Mouse (Mus musculus) CH12.LX (cell line): ENCODE measurements around the gene Snx4. TPM values are rescaled to one million over a fixed set of nuclear protein-coding genes. Genes with fewer than 3 reads are reported as not detected.

Experiments
- DNase-seq: peaks from one replicate; pipeline ENCODE4 v3.0.0-alpha.2; 2013; ENCODE audit errors: extremely low read depth
- H3K27ac ChIP-seq: 2 replicates; pipeline ENCODE4 v1.5.1; 2012; ENCODE audit warnings: low read depth, mild to moderate bottlenecking, control low read depth, moderate library complexity; ENCODE audit not compliant: insufficient read depth
- H3K27me3 ChIP-seq: replicated peaks from 2 replicates; pipeline ENCODE3; 2012; ENCODE audit warnings: inconsistent platforms
- H3K36me3 ChIP-seq, 2 experiments: replicated peaks in 1 of 2; 2 replicates each; pipeline versions ENCODE3 to v1.6.1; 2012; ENCODE audit warnings: inconsistent platforms in 1 of 2, low read length in 1 of 2, mild to moderate bottlenecking in 1 of 2, mixed read lengths in 1 of 2, moderate library complexity in 1 of 2; ENCODE audit not compliant: control insufficient read depth in 1 of 2, insufficient read depth in 1 of 2
- H3K4me1 ChIP-seq, 2 experiments: 2 replicates each; pipeline ENCODE4 v1.6.1; 2012; ENCODE audit warnings: inconsistent platforms in 1 of 2, moderate library complexity in 1 of 2; ENCODE audit not compliant: insufficient read depth in 2 of 2, control insufficient read depth in 1 of 2
- H3K4me2 ChIP-seq: 2 replicates; pipeline ENCODE4 v1.6.1; 2012; ENCODE audit warnings: low read depth, mild to moderate bottlenecking, control low read depth; ENCODE audit not compliant: poor library complexity, insufficient read depth, severe bottlenecking
- H3K4me3 ChIP-seq, 3 experiments: fragments of 150-350 bp in 1 of 3; sonication (generic) in 1 of 3; replicated peaks in 1 of 3; 2 replicates each; pipeline versions ENCODE3 to v1.5.1; 2011 to 2012; ENCODE audit warnings: low read depth in 2 of 3, low read length in 2 of 3, mild to moderate bottlenecking in 2 of 3, moderate library complexity in 2 of 3, control low read depth in 1 of 3, improper control_type of control experiment in 1 of 3, inconsistent platforms in 1 of 3, mixed read lengths in 1 of 3; ENCODE audit not compliant: poor library complexity in 1 of 3
- H3K79me2 ChIP-seq: replicated peaks from 2 replicates; pipeline ENCODE4 v1.6.1; 2012; ENCODE audit warnings: mild to moderate bottlenecking, moderate library complexity; ENCODE audit not compliant: control insufficient read depth, poor library complexity, insufficient read depth, severe bottlenecking; ENCODE audit errors: extremely low read depth
- H3K9ac ChIP-seq: 2 replicates; pipeline ENCODE4 v1.6.1; 2012; ENCODE audit warnings: low read depth, mild to moderate bottlenecking, control low read depth, moderate library complexity; ENCODE audit not compliant: insufficient read depth
- H3K9me3 ChIP-seq: replicated peaks from 2 replicates; pipeline ENCODE3; 2012; ENCODE audit warnings: low read length, inconsistent platforms, mixed read lengths
- BHLHE40 ChIP-seq: IDR thresholded peaks from 2 replicates; pipeline ENCODE4 v1.6.1; 2011; ENCODE audit warnings: mild to moderate bottlenecking, low read depth, low read length, improper control_type of control experiment
- CTCF ChIP-seq, 2 experiments: IDR thresholded peaks in 1 of 2; conservative IDR thresholded peaks in 1 of 2; 2 replicates each; pipeline ENCODE4 v1.5.1; 2011 to 2012; ENCODE audit warnings: low read depth in 2 of 2, low read length in 2 of 2, improper control_type of control experiment in 1 of 2, inconsistent platforms in 1 of 2, mild to moderate bottlenecking in 1 of 2, moderate library complexity in 1 of 2
- E2F4 ChIP-seq: IDR thresholded peaks from 2 replicates; pipeline ENCODE4 v1.6.1; 2011; ENCODE audit warnings: low read depth, low read length, improper control_type of control experiment; ENCODE audit not compliant: insufficient replicate concordance
- ELF1 ChIP-seq: IDR thresholded peaks from 2 replicates; pipeline ENCODE4 v1.6.1; 2014; ENCODE audit warnings: low read depth, mild to moderate bottlenecking, inconsistent platforms, low read length, improper control_type of control experiment
- EP300 ChIP-seq: IDR thresholded peaks from 2 replicates; pipeline ENCODE4 v1.6.1; 2011; ENCODE audit warnings: low read length, improper control_type of control experiment
- ETS1 ChIP-seq: conservative IDR thresholded peaks from 2 replicates; pipeline ENCODE4 v1.6.1; 2012; ENCODE audit warnings: low read depth, mild to moderate bottlenecking, inconsistent platforms, low read length, improper control_type of control experiment, moderate library complexity
- GABPA ChIP-seq: IDR thresholded peaks from 2 replicates; pipeline ENCODE4 v1.6.1; 2012; ENCODE audit warnings: low read depth, low read length, improper control_type of control experiment, inconsistent platforms; ENCODE audit not compliant: insufficient replicate concordance
- HCFC1 ChIP-seq: IDR thresholded peaks from 2 replicates; pipeline ENCODE4 v1.6.1; 2012; ENCODE audit warnings: low read depth, mild to moderate bottlenecking, inconsistent platforms, low read length, improper control_type of control experiment
- IRF4 ChIP-seq: IDR thresholded peaks from 2 replicates; pipeline ENCODE4 v1.6.1; 2014; ENCODE audit warnings: low read depth, mild to moderate bottlenecking, inconsistent platforms, low read length, improper control_type of control experiment
- KAT2A ChIP-seq: IDR thresholded peaks from 2 replicates; pipeline ENCODE4 v1.6.1; 2012; ENCODE audit warnings: low read length, improper control_type of control experiment, inconsistent platforms; ENCODE audit not compliant: insufficient replicate concordance
- MAFK ChIP-seq: IDR thresholded peaks from 2 replicates; pipeline ENCODE4 v1.6.1; 2011; ENCODE audit warnings: low read length, improper control_type of control experiment; ENCODE audit not compliant: insufficient replicate concordance
- MAZ ChIP-seq: IDR thresholded peaks from 2 replicates; pipeline ENCODE4 v1.6.1; 2012; ENCODE audit warnings: low read depth, mild to moderate bottlenecking, inconsistent platforms, low read length, improper control_type of control experiment, moderate library complexity
- MEF2A ChIP-seq: IDR thresholded peaks from 2 replicates; pipeline ENCODE4 v1.6.1; 2014; ENCODE audit warnings: low read depth, mild to moderate bottlenecking, inconsistent platforms, low read length, improper control_type of control experiment, borderline replicate concordance
- MXI1 ChIP-seq: IDR thresholded peaks from 2 replicates; pipeline ENCODE4 v1.6.1; 2011; ENCODE audit warnings: mild to moderate bottlenecking, low read depth, low read length, improper control_type of control experiment
- MYC ChIP-seq: IDR thresholded peaks from 2 replicates; pipeline ENCODE4 v1.6.1; 2011; ENCODE audit warnings: low read depth, mild to moderate bottlenecking, improper control_type of control experiment, low read length
- NRF1 ChIP-seq: IDR thresholded peaks from 2 replicates; pipeline ENCODE4 v1.6.1; 2014; ENCODE audit warnings: low read depth, mild to moderate bottlenecking, inconsistent platforms, low read length, improper control_type of control experiment, moderate library complexity
- PAX5 ChIP-seq: IDR thresholded peaks from 2 replicates; pipeline ENCODE4 v1.6.1; 2012; ENCODE audit warnings: low read length, inconsistent platforms, mixed read lengths
- RAD21 ChIP-seq: IDR thresholded peaks from 2 replicates; pipeline ENCODE4 v1.6.1; 2011; ENCODE audit warnings: low read depth, mild to moderate bottlenecking, low read length, improper control_type of control experiment, moderate library complexity
- RCOR1 ChIP-seq: conservative IDR thresholded peaks from 2 replicates; pipeline ENCODE4 v1.6.1; 2012; ENCODE audit warnings: low read depth, mild to moderate bottlenecking, inconsistent platforms, low read length, improper control_type of control experiment
- SIN3A ChIP-seq: IDR thresholded peaks from 2 replicates; pipeline ENCODE4 v1.6.1; 2012; ENCODE audit warnings: low read length, improper control_type of control experiment, inconsistent platforms
- TBP ChIP-seq: conservative IDR thresholded peaks from 2 replicates; pipeline ENCODE4 v1.6.1; 2011; ENCODE audit warnings: low read depth, low read length, improper control_type of control experiment
- TCF12 ChIP-seq: IDR thresholded peaks from 2 replicates; pipeline ENCODE4 v1.6.1; 2014; ENCODE audit warnings: low read depth, mild to moderate bottlenecking, inconsistent platforms, low read length, improper control_type of control experiment
- UBTF ChIP-seq: IDR thresholded peaks from 2 replicates; pipeline ENCODE4 v1.6.1; 2012; ENCODE audit warnings: low read depth, mild to moderate bottlenecking, inconsistent platforms, low read length, improper control_type of control experiment, moderate library complexity
- USF1 ChIP-seq: IDR thresholded peaks from 2 replicates; pipeline ENCODE4 v1.6.1; 2014; ENCODE audit warnings: low read depth, mild to moderate bottlenecking, inconsistent platforms, low read length, improper control_type of control experiment
- ZKSCAN1 ChIP-seq: IDR thresholded peaks from 2 replicates; pipeline ENCODE4 v1.6.1; 2012; ENCODE audit warnings: low read depth, inconsistent platforms, low read length, improper control_type of control experiment, borderline replicate concordance
- ZNF384 ChIP-seq: IDR thresholded peaks from 2 replicates; pipeline ENCODE4 v1.6.1; 2012; ENCODE audit warnings: low read depth, low read length, improper control_type of control experiment, inconsistent platforms
- dilution Hi-C: fragments of 300-500 bp; cut with MboI; formaldehyde crosslinking; loops from 2 replicates; pipeline ENCODE4 v1.14.3; 2020; ENCODE audit warnings: low sequenced_read_pairs; ENCODE audit not compliant: extremely low pct_unique_long_range_greater_than_20kb, extremely low pct_ligation_motif_present
- in situ Hi-C: fragments of 300-500 bp; cut with MboI; formaldehyde crosslinking; loops from 3 replicates; pipeline ENCODE4 v1.14.3; 2019; ENCODE audit warnings: low sequenced_read_pairs, low pct_ligation_motif_present, low pct_unique_long_range_greater_than_20kb, mixed read lengths
- polyA plus RNA-seq: library from polyadenylated mRNA; unstranded; fragments of >175 nt; gene quantifications from 2 replicates; pipeline ENCODE4 v1.2.1, GENCODE M21; 2012; ENCODE audit warnings: low read depth; ENCODE audit not compliant: insufficient read length
- total RNA-seq, 2 experiments: library from RNA; depleted of rRNA; stranded (reverse); fragments of 300-350 nt in 1 of 2; fragments of >200 nt in 1 of 2; gene quantifications; 2 replicates each; pipeline ENCODE4 v1.2.3; 2012 to 2014

Snx4 gene
- total and polyA plus RNA-seq, 3 experiments, result 77.9 to 168 (median 105) TPM

- TF ChIP-seq E2F4 (no peak), USF1 (no peak), TCF12 (no peak), TBP (no peak), RAD21 (no peak), ZNF384 (no peak), NRF1 (no peak), ELF1 (no peak), MEF2A (no peak), ZKSCAN1 (no peak), KAT2A (no peak), PAX5 (no peak), UBTF (no peak), EP300 (no peak)
- Histone ChIP-seq H3K79me2 (peaks cover 31% of the 10 kb centered on the region), H3K36me3 (peaks cover 24 to 71% of the 10 kb centered on the region in 2 experiments), H3K27ac (no peak overlapping the region; the same call in 1 of the 2 replicates), H3K4me3 (no peak overlapping the region), H3K4me1 (peaks cover 4 to 25% of the 10 kb centered on the region in 2 experiments; a peak in 3 of 4 replicates), H3K9ac (no peak overlapping the region), H3K9me3 (no peaks in the 10 kb centered on the region), H3K27me3 (no peaks in the 10 kb centered on the region), H3K4me2 (no peak overlapping the region)
- in situ Hi-C loops, result no loop called here
- dilution Hi-C loops, result no loop called here
- no peak for DNase-seq
Observed at GRCm38 (mm10) chr16:33261584-33262061, 10.4 kb downstream of the Snx4 start.

- dilution Hi-C loops (no loop called here), in situ Hi-C loops (no loop called here)
- no peak overlapping the region for H3K27ac ChIP-seq
Observed at GRCm38 (mm10) chr16:33262096-33262495, 10.9 kb downstream of the Snx4 start.

More at GRCm38 (mm10) chr16:33262096-33262495, 10.9 kb downstream of the Snx4 start:
- H3K9ac ChIP-seq, result no peak overlapping the region
- H3K9me3 ChIP-seq, result no peaks in the 10 kb centered on the region
- TF ChIP-seq MAZ, result no peak
- TF ChIP-seq MYC, result no peak
- TF ChIP-seq TCF12, result no peak
- TF ChIP-seq BHLHE40, result no peak
- no peak for TF ChIP-seq RCOR1
- no peak for TF ChIP-seq GABPA
- no peak for TF ChIP-seq IRF4
- no peak for TF ChIP-seq PAX5
- TF ChIP-seq HCFC1, result no peak
- TF ChIP-seq SIN3A, result no peak
- no peak for TF ChIP-seq MAFK
- TF ChIP-seq ETS1, result no peak
- TF ChIP-seq MXI1, result no peak
- no peak for TF ChIP-seq CTCF (conservative IDR thresholded peaks at IDR 0.05 in 1 of 2, IDR thresholded peaks at IDR 0.05 in 1 of 2; ENCODE audit: low read depth in 2 of 2, low read length in 2 of 2)
- no peak for TF ChIP-seq RAD21
- no peak for TF ChIP-seq KAT2A
- DNase-seq, result no peak
- H3K27me3 ChIP-seq, result no peaks in the 10 kb centered on the region
- no peak overlapping the region for H3K4me3 ChIP-seq
- H3K79me2 ChIP-seq, result peaks cover 26% of the 10 kb centered on the region
- H3K36me3 ChIP-seq, result peaks cover 25 to 72% of the 10 kb centered on the region in 2 experiments
- H3K4me1 ChIP-seq, result peaks cover 4 to 25% of the 10 kb centered on the region in 2 experiments; a peak in 3 of 4 replicates
- no peak overlapping the region for H3K4me2 ChIP-seq
